Mouse (Mus musculus): Measurements from ENCODE around the gene Fos. TPM values are rescaled to one million over a fixed set of nuclear protein-coding genes. Genes with fewer than 3 reads are reported as not detected.
A peak's percentile ranks its signal among the peaks of the same experiment; 100 is the strongest.

The Fos gene
- total RNA-seq, 1 experiment, result 10.3 TPM

DNA sequence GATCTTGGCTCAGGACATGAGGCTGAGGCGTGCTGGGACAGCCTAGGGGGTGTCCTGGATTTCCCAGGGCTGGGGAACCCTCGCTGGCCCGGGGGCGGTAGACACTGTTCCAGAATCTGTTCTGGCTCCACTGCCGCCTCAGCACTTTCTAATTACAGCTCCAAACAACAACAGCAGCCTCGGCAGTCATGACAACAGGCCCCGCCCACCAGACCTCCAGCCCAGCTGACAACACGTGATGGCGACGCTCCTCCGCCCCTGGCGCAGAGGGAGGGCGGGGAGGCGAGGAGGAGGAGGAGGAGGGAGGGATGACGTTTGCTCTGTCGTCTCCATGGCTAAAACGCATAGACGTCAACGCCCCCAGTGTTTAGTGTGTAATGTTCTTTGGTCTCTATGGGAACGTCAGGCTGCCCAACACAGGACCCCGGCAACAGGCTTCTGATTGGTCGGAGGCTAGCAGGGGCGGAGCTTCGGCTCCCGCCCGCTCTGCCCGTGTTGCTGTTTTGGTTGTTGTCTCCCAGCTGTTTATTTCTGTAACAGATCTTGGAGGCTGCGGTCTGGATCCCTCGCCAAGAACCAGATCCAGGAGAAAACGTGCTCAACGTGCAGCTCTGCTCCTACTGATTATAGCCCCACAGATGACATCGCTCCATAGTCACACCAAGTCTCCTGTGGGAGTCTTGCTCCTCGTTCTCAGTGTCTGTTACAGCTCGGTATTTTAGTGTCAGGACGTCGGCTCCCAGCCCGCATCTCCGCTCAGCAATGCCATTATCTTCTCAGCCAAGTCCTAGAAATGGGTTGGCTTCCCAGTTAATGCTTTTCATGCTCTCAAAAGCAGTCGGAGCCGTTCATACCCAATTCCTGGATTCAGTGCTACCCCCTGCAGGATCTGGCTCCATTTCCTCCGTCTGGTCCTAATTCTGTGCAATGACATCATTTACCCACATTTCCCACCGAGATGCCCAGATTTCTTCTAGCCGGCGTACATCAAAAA lies 18.3 kb upstream of the Fos start:
- DNase-seq (ENCODE audit: low read depth, low spot score), result peak; percentile 98
- peak overlapping the region; percentile 38 to 46 for H3K4me3 ChIP-seq (ENCODE audit: insufficient read depth in 1 of 2, low read depth in 1 of 2, low read length in 2 of 2, poor library complexity in 1 of 2, severe bottlenecking in 1 of 2)
- no peaks in the 10 kb centered on the region for H3K36me3 ChIP-seq (ENCODE audit: control insufficient read depth, insufficient read depth, low read length, poor library complexity, severe bottlenecking)
- no peak for TF ChIP-seq ZC3H11A (IDR thresholded peaks at IDR 0.05; ENCODE audit: borderline replicate concordance, low read depth, low read length)
- no peak; the same call in 1 of the 2 replicates for TF ChIP-seq HCFC1 (IDR thresholded peaks at IDR 0.05; ENCODE audit: borderline replicate concordance, insufficient read depth, low read length)
- peak; percentile 99 for TF ChIP-seq MAFK (IDR thresholded peaks at IDR 0.05; ENCODE audit: insufficient read depth, low read depth, low read length)
- H3K9me3 ChIP-seq (ENCODE audit: control insufficient read depth, insufficient read depth, low read depth, low read length), result no peaks in the 10 kb centered on the region
- H3K4me1 ChIP-seq (ENCODE audit: control insufficient read depth in 2 of 2, insufficient read depth in 2 of 2, low read length in 2 of 2, poor library complexity in 1 of 2), result peaks cover 7 to 32% of the 10 kb centered on the region in 2 experiments; a peak in 3 of 4 replicates
- H3K9ac ChIP-seq (ENCODE audit: insufficient read depth, low read depth, low read length, poor library complexity, severe bottlenecking), result peak overlapping the region; percentile 76
- H3K27ac ChIP-seq (ENCODE audit: insufficient read depth, low read depth, low read length, poor library complexity, severe bottlenecking), result peak overlapping the region; percentile 76; the same call in 1 of the 2 replicates
- in situ Hi-C loops (cut with MboI; ENCODE audit: low sequenced_read_pairs in 2 of 2, unreplicated experiment in 2 of 2), result no loop called here

DNA sequence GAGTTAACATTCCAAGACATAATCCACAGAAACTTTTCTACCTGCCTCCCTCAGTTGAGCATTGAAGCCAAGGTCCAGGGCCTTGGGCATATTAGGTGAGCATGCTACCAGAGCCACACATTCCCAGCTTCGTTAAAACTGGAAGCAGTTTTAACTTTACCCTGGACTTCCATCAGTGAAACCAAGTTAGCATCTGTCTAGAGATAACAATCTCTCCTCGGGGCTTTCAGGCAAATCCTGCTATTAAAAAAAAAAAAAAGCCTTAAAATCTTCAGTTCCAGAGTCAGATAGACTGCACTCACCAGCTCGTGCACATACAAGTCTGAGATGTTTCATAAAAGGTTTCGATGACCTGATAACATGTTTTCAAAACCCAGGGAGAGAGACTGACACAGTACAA lies 17.4 kb upstream of the Fos start:
- no peak for DNase-seq (ENCODE audit: low read depth, low spot score)
- TF ChIP-seq CHD2 (IDR thresholded peaks at IDR 0.05; ENCODE audit: low read depth, low read length) (no peak), ZC3H11A (IDR thresholded peaks at IDR 0.05; ENCODE audit: borderline replicate concordance, low read depth, low read length) (no peak), HCFC1 (IDR thresholded peaks at IDR 0.05; ENCODE audit: borderline replicate concordance, insufficient read depth, low read length) (no peak), ZNF384 (IDR thresholded peaks at IDR 0.05; ENCODE audit: low read depth, low read length) (no peak), MAFK (IDR thresholded peaks at IDR 0.05; ENCODE audit: insufficient read depth, low read depth, low read length) (no peak)
- Histone ChIP-seq H3K27ac (ENCODE audit: insufficient read depth, low read depth, low read length, poor library complexity, severe bottlenecking) (no peak overlapping the region), H3K4me1 (ENCODE audit: control insufficient read depth in 2 of 2, insufficient read depth in 2 of 2, low read length in 2 of 2, poor library complexity in 1 of 2) (peaks cover 7 to 31% of the 10 kb centered on the region in 2 experiments; a peak in 3 of 4 replicates), H3K4me3 (ENCODE audit: insufficient read depth in 1 of 2, low read depth in 1 of 2, low read length in 2 of 2, poor library complexity in 1 of 2, severe bottlenecking in 1 of 2) (no peak overlapping the region), H3K36me3 (ENCODE audit: control insufficient read depth, insufficient read depth, low read length, poor library complexity, severe bottlenecking) (no peaks in the 10 kb centered on the region), H3K9me3 (ENCODE audit: control insufficient read depth, insufficient read depth, low read depth, low read length) (no peaks in the 10 kb centered on the region), H3K9ac (ENCODE audit: insufficient read depth, low read depth, low read length, poor library complexity, severe bottlenecking) (no peak overlapping the region)
- in situ Hi-C loops (cut with MboI; ENCODE audit: low sequenced_read_pairs in 2 of 2, unreplicated experiment in 2 of 2), result no loop called here

DNA sequence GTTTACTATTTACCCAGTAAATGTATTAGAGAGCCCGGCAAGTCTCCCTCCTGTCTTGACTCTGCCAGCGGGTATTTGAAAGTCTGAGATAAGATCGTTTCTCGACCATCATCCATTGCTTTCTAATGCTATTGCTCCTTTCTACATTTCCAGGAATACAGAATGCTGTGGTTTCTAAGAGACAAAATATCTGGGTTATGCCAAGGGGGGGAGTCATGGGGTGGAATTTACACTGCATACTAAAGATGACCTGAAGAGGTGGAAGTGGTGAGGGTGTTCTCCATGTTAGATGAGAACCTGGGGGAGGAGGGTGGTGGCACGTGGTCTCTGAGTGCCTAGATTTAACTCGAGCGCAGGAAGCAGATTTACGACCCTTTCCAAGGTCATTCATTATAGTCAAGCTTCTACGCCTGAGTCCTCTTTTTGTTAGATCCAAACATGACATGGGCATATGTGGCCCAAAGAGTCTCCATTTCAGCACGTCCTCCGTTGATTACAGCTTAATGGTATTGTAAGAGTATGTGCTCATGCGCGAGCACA lies 16.7 kb upstream of the Fos start:
- in situ Hi-C loops (cut with MboI; ENCODE audit: low sequenced_read_pairs in 2 of 2, unreplicated experiment in 2 of 2), result no loop called here
- H3K4me1 ChIP-seq (ENCODE audit: control insufficient read depth in 2 of 2, insufficient read depth in 2 of 2, low read length in 2 of 2, poor library complexity in 1 of 2), result peaks cover 7 to 28% of the 10 kb centered on the region in 2 experiments; a peak in 3 of 4 replicates
- DNase-seq (ENCODE audit: low read depth, low spot score), result no peak

DNA sequence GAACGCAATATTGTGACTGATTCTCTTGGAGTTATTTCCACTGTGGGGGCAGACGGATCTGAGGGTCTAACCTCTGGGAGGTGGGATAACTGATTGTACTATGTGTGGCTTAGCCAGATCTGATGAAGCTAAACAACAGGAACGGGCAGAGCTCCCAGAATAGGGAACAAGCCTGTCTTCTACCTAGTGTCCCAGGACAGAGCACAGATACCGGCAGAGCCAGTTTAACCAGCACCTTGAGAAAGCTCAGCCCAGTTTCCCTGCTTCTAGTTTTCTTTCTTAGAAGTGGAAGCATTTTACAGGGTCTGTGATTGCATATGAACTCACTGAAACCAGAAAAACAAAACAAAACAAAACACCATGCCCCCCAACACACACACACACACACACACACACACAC lies 13.9 kb upstream of the Fos start:
- Histone ChIP-seq H3K9ac (ENCODE audit: insufficient read depth, low read depth, low read length, poor library complexity, severe bottlenecking) (no peak overlapping the region), H3K9me3 (ENCODE audit: control insufficient read depth, insufficient read depth, low read depth, low read length) (no peaks in the 10 kb centered on the region), H3K4me3 (ENCODE audit: insufficient read depth in 1 of 2, low read depth in 1 of 2, low read length in 2 of 2, poor library complexity in 1 of 2, severe bottlenecking in 1 of 2) (no peak overlapping the region), H3K27ac (ENCODE audit: insufficient read depth, low read depth, low read length, poor library complexity, severe bottlenecking) (no peak overlapping the region), H3K36me3 (ENCODE audit: control insufficient read depth, insufficient read depth, low read length, poor library complexity, severe bottlenecking) (no peaks in the 10 kb centered on the region), H3K4me1 (ENCODE audit: control insufficient read depth in 2 of 2, insufficient read depth in 2 of 2, low read length in 2 of 2, poor library complexity in 1 of 2) (peaks cover 2 to 9% of the 10 kb centered on the region in 2 experiments; a peak in 2 of 4 replicates)
- TF ChIP-seq HCFC1 (IDR thresholded peaks at IDR 0.05; ENCODE audit: borderline replicate concordance, insufficient read depth, low read length) (no peak), MAFK (IDR thresholded peaks at IDR 0.05; ENCODE audit: insufficient read depth, low read depth, low read length) (no peak)
- no peak for DNase-seq (ENCODE audit: low read depth, low spot score)
- in situ Hi-C loops (cut with MboI; ENCODE audit: low sequenced_read_pairs in 2 of 2, unreplicated experiment in 2 of 2), result no loop called here

More for the DNA sequence above, 16.7 kb upstream of the Fos start:
- H3K27ac ChIP-seq (ENCODE audit: insufficient read depth, low read depth, low read length, poor library complexity, severe bottlenecking), result no peak overlapping the region
- H3K9ac ChIP-seq (ENCODE audit: insufficient read depth, low read depth, low read length, poor library complexity, severe bottlenecking), result no peak overlapping the region
- TF ChIP-seq ZC3H11A (IDR thresholded peaks at IDR 0.05; ENCODE audit: borderline replicate concordance, low read depth, low read length) (no peak), HCFC1 (IDR thresholded peaks at IDR 0.05; ENCODE audit: borderline replicate concordance, insufficient read depth, low read length) (no peak)
- H3K36me3 ChIP-seq (ENCODE audit: control insufficient read depth, insufficient read depth, low read length, poor library complexity, severe bottlenecking), result no peaks in the 10 kb centered on the region
- no peaks in the 10 kb centered on the region for H3K9me3 ChIP-seq (ENCODE audit: control insufficient read depth, insufficient read depth, low read depth, low read length)
- no peak overlapping the region for H3K4me3 ChIP-seq (ENCODE audit: insufficient read depth in 1 of 2, low read depth in 1 of 2, low read length in 2 of 2, poor library complexity in 1 of 2, severe bottlenecking in 1 of 2)

Measured in ES-E14 (cell line).